Mouse (Mus musculus): ENCODE measurements around the gene Mrpl45. TPM values are rescaled to one million over a fixed set of nuclear protein-coding genes. Genes with fewer than 3 reads are reported as not detected.
A peak's percentile ranks its signal among the peaks of the same experiment; 100 is the strongest.

Gene Mrpl45
- total RNA-seq, 2 experiments from 2014 or later = 34.3 to 41.6 TPM

DNA sequence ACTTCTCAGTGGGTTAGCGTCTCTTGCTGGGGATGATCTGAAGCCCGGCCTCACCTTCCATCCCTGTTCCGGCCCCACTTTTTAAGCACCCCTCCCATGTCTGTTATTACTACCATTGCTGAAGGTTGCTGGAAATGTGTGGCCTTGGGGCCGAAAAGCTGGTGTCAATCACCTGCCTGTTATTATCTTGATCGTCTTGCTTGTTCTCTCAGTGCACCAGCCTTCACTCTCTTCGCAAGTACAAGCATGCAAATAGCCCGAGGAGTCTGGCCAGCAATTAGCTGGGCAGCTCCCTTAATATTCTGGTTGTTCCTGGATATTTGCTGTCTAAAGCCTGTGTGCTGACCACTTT, 48.1 kb downstream of the Mrpl45 start:
- no peak for DNase-seq

DNA sequence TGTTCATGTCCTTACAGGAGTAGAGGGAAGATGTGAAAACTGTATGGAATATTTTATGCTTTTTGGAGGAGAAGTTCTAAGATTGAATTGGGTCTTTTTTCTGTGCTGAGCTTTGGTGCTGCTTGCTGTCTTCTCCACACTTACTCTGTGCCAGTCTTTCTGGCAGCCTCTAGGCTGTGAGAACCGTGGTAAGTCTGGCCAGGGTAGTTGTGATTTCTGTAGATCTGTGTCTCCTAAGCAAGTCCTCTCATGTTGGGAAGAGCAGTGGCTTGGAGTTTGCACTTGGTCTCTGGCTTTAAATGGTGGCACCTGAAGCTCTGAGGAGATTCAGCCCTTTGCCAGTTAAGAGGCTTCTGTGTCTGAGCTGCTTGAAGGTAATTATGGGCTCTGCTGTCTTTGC, 50.0 kb downstream of the Mrpl45 start:
- no peak for DNase-seq

DNA sequence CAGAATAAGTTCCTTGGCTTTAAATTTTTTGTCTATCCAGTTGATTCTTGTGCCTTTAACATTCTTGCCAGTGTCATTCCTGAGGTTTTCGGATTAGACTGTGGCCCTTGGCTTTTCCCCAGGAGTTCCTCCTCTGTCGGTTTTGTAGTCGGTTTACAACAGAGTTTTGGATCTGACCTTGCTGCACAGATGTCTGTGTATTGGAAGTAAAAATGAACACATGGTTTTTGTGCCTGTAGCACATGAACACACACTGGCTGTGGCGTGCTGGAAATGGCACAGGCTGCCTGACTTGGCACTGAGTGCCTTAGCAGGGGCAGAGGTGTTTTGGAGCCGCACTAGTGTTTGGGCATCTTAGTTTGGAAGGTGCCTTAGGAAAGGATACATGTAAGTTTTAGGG, 53.0 kb downstream of the Mrpl45 start:
- DNase-seq = no peak

DNA sequence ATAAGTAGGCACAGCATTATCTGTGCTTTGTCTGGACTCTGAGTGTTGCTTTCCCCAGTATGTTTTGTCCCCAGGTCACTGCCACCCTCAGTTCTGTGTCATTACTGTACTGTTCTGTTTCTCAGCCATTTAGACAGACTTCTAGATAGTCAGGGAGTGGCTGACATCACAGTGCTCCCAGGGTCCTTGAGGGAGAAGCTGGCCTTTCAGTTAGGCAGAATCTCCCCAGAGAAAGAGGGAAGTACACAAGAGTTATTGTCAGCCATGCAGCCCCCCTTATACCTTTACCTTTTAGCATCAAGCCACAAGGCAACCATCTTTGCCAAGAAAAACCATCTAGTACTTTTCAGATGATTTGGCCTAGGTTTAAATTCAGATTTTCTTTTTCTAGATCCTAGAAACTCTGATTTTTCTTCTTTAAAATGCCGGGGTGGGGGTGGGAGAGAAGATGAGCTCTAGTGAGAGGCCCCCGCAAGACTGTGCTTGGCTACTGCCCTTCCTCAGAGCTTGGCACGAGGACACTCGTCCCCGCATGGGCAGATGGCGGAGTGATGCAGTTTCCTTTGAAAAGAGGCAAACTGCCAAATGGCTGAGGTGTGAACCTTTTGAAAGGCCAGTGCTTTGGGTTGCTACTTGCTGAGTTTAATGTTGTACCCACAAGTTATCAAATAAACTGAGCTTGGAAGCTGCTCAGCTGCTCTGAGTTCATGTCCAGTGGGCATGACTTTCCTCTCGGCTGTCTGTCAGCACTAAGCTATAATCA, 55.0 kb downstream of the Mrpl45 start:
- peak; percentile 28 for DNase-seq

DNA sequence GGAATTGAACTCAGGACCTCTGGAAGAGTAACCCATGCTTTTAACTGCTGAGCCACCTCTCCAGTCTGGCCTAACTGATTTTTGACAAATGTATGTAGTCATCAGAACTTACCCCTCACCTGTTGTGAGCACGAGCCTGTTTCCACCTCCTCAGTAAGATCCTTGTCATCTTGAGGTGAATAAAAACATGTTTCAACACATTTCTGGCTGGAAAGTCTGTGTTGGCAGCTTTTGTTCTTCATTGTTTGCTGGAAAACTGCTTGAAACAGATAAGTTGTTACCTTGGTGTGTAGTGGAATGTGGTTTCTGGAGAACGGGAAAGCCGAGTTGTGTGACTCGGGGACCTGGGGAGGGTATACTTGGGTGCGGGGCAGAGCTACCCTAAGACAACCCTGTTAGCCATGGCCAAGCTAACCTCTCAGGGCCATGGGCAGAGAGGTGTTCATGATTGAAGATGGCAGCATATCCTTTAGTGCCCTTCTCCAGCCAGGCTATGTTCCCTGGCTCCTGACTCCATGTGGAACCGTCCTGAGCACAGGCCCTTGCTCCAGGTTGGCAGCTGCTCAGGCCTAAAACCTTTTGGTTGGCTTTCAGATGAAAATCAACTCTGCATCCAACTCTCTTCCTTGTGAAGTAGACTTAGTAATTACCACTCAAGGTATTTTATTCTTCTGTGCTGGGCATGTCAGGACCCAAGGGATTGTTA, 56.8 kb downstream of the Mrpl45 start:
- no peak for DNase-seq

DNA sequence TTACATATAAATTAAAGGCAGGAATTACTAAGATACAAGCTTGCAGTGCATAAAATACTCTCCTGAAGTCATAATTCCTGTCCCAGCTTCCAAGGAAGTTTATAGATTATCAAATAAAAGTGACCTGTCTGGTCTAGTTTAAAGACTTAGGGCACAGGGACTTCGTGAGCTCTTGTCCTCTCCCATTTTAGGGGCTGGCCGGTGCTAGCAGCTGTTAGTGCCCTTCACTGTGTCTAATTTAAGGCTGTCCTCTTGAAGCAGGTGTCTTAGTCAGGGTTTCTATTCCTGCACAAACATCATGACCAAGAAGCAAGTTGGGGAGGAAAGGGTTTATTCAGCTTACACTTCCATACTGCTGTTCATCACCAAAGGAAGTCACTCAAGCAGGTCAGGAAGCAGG, 57.9 kb downstream of the Mrpl45 start:
- DNase-seq = peak; percentile 34

Other genes starting within 250 kb of the Mrpl45 start
- gene Tbx21, start 200.4 kb upstream of the Mrpl45 start, total RNA-seq (2021) = under 1 TPM; 0.41 to 0.86 TPM
- gene Tbkbp1, start 164.2 kb upstream of the Mrpl45 start, total RNA-seq (2021) = 1 to 10 TPM; 4.6 to 4.9 TPM
- gene Kpnb1, start 127.8 kb upstream of the Mrpl45 start, total RNA-seq (2021) = 10 to 100 TPM; 48.9 to 53.5 TPM
- gene Npepps, start 35.1 kb upstream of the Mrpl45 start, total RNA-seq (2021) = 10 to 100 TPM; 49.7 to 60.0 TPM
- gene Gpr179, start 36.4 kb downstream of the Mrpl45 start, total RNA-seq (2021) = under 1 TPM in 1 of 2 experiments, not detected in 1; 0.03 TPM
- gene Socs7, start 46.8 kb downstream of the Mrpl45 start, total RNA-seq (2021) = 10 to 100 TPM; 38.9 to 39.2 TPM
- 1 to 10 TPM; 6.5 to 7.1 TPM for gene Arhgap23, start 99.8 kb downstream of the Mrpl45 start, total RNA-seq (2021)
- gene 4933428G20Rik, start 184.6 kb downstream of the Mrpl45 start, total RNA-seq (2021) = not detected

Data from gastrocnemius, postnatal 25 days (tissue).